Mouse (Mus musculus) brown adipose tissue, adult 24 weeks (tissue): ENCODE results near the gene Ndel1. TPM values are rescaled to one million over a fixed set of nuclear protein-coding genes. Genes with fewer than 3 reads are reported as not detected.
A peak's percentile ranks its signal among the peaks of the same experiment; 100 is the strongest.

Source experiments
- H3K27ac ChIP-seq: fragments of 200-500 bp; replicated peaks from 2 replicates; pipeline ENCODE4 v1.5.1; 2012; ENCODE audit warnings: low read depth, mild to moderate bottlenecking, low read length
- H3K4me1 ChIP-seq: fragments of 200-500 bp; 2 replicates; pipeline ENCODE4 v1.6.1; 2012; ENCODE audit warnings: low read length, mixed read lengths; ENCODE audit not compliant: control insufficient read depth, insufficient read depth, insufficient read length
- H3K4me3 ChIP-seq: fragments of 200-500 bp; 2 replicates; pipeline ENCODE4 v1.5.1; 2012; ENCODE audit warnings: low read depth, mild to moderate bottlenecking, low read length, moderate library complexity; ENCODE audit not compliant: insufficient read depth
- polyA plus RNA-seq: library from polyadenylated mRNA; stranded (reverse); fragments of >200 nt; gene quantifications from 2 replicates; pipeline ENCODE4 v1.2.4, GENCODE M21; 2012; ENCODE audit not compliant: missing spikeins, insufficient read depth, insufficient read length

Gene Ndel1
- 48.4 and 48.9 TPM in 2 replicates for polyA plus RNA-seq

DNA sequence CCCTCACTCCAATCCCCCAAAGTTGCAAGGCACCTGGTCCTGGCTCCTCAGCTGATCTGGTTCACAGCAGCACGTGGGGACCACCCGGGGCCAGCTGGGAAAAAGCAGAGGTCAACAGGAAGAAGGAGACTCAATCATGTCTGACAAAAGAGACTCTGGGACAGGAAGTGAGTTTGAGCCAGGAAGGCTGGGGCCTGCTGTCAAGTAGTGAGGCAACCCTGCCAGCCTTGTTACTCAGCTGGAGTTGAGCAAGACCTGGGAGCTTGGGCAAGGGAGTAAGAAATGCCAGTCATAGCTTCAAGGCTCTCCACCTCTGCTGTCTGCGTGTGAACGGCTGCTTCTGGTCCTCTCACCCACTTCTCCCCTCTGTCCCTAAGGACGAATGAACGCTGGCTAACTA is at the start of gene Ndel1:
Ndel1 (minus strand) TSS at position 111 of the 400 bp plus-strand sequence.
- H3K27ac ChIP-seq = peak within 1 kb of the TSS; percentile 92
- peaks cover 19% of the 10 kb centered on the region for H3K4me1 ChIP-seq
- H3K4me3 ChIP-seq = peak within 1 kb of the TSS; percentile 34

DNA sequence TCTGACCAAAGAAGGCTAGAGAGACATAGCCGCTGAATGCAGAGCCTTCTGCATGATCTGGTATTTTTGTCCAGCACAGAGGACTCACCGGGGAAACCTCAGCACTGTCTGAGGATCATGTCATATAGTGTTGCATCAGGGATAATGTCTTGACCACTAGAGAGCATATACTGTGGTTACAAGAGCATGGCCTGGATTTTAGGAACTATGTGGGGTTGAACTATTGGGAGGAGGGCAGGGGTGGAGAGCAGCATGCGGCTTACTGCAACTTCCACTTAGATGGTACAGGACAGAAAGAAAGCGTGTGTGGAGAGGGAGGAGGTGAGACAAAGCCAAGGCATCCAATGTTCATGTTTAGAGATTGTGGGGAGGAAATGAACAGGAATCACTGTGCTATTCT is 42.9 kb upstream of the Ndel1 start:
- no peak overlapping the region for H3K27ac ChIP-seq
- H3K4me3 ChIP-seq = no peak overlapping the region
- peaks cover 3% of the 10 kb centered on the region for H3K4me1 ChIP-seq

DNA sequence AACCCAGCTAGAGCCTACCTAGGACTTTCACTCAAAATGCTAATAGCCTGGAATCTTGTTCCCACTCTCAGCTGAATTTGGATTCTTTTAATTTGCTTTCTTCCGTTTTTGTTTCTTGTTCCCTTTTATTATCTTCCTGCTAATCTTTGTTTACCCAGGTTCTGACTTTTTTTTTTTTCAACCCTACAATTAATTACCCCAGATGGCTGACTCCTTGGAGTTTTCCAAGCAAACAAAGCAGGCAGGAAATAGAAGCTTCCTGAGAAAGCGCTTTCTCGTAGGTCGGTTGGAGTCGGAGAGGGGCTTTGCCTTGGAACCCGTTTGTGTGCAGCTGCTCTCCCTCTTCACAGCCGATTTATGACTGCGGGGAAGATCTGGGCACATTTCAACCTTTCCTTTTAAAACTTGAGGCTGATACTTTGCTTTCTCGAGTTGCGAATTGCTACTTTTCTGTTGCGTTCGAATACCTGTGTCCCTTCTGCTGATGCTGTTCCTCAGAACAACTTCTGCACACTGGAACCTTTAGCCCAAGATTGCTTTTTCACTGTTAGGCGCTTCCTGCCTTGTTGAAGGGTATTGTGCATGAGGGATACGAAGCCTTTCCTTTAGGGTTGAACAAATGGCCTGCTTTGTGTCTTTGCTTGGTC is 40.0 kb upstream of the Ndel1 start:
- H3K4me1 ChIP-seq = peaks cover 19% of the 10 kb centered on the region
- peak overlapping the region; percentile 27; the same call in 1 of the 2 replicates for H3K4me3 ChIP-seq
- peak overlapping the region; percentile 76 for H3K27ac ChIP-seq

DNA sequence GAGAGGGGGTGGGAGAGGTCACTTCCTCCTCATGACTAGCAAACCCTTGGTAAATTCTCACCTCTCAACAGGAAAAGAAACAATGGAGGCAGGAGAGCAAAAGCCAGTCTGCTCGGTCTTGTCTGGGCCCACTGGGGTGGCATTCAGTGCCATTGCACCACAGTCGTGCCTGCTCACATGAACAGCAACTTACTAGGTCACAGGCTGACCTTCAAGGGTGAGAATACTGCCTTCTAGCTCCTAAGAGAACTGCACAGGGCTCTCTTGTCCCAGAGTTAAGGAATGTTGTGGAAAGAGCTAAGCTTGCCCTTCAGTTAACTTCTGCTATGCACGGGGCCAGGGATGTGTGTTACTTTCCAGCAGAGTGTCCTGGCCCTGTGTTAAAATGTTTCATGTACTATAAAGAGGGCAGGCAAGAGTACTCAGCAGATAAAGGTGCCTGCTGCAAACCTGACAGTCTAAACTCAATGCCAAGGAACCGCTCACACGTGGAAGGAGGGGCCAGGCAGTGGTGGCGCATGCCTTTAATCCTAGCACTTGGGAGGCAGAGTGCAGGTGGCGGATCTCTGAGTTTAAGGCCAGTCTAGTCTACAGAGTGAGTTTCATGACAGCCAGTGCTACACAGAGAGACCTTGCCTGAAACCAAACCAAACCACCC is 37.3 kb upstream of the Ndel1 start:
- Histone ChIP-seq H3K4me3 (no peak overlapping the region), H3K27ac (peak overlapping the region; percentile 86), H3K4me1 (peaks cover 23% of the 10 kb centered on the region)

DNA sequence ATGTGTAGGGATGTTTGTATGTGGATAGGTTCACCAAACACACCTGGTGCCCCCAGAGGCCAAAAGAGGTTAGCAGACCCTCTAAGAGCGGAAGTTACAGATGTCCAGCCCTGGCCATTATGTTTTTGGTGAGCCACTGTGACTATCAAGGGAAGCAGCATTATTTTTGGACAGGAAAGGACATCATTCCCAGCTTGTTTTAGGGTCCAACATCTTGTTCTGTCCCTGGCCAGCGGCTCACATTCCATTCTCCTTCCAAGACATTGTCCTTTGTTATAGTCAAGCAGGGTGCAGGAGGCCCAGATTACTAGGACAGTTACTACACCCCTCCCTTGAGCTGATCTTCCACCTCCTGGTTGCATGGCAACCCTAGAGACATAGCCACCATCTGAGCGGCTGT is 35.6 kb upstream of the Ndel1 start:
- H3K27ac ChIP-seq = peak overlapping the region; percentile 77
- peaks cover 23% of the 10 kb centered on the region for H3K4me1 ChIP-seq
- H3K4me3 ChIP-seq = no peak overlapping the region

DNA sequence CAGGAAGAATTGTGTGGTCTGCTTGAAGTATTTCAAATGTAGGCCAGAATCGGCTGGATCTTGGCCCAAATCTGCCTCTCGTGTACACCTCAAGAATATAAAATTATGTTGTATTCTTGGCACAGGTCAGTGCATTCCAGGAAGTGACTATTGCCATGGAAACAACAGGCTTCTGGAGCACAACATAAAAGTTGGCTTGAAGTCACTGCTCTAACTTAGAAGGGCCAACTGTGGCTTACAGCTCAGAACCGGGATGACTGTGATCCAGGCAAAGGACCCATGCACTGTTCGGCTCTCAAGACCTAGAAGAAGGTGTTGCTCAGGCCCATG is 34.8 kb upstream of the Ndel1 start:
- peak overlapping the region; percentile 77 for H3K27ac ChIP-seq
- H3K4me1 ChIP-seq = peaks cover 23% of the 10 kb centered on the region
- H3K4me3 ChIP-seq = no peak overlapping the region

DNA sequence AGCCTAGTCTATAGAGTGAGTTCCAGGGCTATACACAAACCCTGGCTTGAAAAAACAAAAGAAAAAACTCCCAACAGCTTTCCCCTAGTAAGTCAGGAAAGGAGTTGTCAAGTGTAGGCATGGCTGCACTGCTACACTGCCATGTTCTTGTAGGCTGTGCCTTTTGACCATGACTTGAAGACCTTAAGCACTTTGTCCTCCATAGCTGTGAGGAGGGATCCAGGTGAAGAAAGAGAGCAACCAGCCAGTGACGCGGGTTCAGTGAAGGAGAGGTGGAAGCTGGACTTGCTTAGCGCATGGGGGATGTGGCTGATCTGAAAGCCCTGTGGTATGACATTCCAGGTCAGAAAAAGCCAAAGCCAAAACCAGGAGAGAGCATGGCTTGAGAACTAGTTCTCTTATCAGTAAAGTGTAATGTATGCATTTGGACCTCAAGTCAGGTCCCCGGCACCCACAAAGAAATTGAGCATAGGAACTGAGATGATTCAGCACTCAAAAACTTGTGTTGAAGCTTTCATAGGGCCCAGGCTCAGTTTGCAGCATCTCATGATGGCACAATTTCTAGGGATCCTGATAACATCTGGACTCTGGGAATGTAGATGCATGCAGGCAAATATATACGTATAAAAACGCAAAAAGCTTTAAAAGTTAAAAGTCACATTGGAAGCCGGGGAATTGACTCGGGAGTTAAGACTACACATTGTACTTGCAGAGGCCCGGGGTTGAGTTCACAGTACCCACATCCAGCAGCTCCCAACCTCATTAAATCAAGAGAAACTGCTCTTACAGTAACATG is 34.2 kb upstream of the Ndel1 start:
- Histone ChIP-seq H3K27ac (peak overlapping the region; percentile 40; the same call in 1 of the 2 replicates), H3K4me1 (peaks cover 20% of the 10 kb centered on the region; the same call in 1 of the 2 replicates), H3K4me3 (no peak overlapping the region)

DNA sequence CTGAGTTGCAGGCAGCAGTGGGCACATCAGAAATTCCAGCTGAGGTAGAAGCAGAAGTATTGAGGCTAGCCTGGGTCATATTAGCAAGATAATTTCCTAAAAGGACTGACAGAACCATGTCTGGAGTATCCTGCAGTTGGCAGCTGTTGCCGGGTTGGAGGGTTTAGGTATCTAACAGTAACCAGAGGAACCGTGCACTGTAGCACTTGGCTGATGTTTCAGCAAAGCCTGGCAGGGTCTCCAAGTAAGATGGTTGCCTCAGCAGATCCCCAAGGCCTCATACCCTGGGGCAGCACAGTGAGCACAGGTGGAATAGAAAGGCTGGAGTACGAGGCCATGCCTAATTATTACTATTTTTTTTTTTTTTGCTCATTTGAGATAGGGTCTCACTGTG is 33.5 kb upstream of the Ndel1 start:
- Histone ChIP-seq H3K4me3 (no peak overlapping the region), H3K27ac (no peak overlapping the region), H3K4me1 (peaks cover 20% of the 10 kb centered on the region; the same call in 1 of the 2 replicates)

DNA sequence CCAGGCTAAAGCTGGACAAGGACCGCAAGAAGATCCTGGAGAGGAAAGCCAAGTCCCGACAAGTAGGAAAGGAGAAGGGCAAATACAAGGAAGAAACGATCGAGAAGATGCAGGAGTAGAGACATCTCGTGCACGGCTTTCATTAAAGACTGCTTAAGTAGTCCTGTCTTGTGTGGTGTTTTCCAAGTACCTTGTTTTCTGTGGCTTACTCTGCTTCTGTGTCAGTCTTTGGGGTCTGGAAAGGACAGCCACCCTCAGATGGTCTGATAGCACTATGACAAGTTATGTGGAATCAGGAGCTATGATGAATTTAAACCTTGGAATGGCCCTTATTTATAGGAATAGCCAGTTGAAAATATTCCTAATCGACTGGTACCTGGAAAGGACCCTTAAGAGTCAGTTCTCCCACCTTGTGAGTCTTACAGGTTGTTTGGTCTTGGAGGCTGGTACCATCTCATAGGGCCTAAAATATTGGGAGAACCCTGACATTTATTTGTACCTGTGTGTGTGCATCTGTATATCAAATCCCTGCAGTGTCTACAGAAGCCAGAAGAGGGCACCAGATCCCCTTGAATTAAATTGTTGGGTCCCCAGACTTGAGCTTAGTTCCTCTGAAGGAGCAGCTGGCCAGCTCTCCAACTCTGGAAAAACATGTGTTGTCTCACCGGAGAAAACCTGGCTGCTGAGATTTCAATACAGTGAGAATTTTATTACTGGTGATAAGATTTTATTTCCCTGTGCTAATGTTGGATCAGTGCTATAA is 32.9 kb upstream of the Ndel1 start:
- H3K4me1 ChIP-seq = peaks cover 20% of the 10 kb centered on the region; the same call in 1 of the 2 replicates
- H3K4me3 ChIP-seq = no peak overlapping the region
- no peak overlapping the region for H3K27ac ChIP-seq

DNA sequence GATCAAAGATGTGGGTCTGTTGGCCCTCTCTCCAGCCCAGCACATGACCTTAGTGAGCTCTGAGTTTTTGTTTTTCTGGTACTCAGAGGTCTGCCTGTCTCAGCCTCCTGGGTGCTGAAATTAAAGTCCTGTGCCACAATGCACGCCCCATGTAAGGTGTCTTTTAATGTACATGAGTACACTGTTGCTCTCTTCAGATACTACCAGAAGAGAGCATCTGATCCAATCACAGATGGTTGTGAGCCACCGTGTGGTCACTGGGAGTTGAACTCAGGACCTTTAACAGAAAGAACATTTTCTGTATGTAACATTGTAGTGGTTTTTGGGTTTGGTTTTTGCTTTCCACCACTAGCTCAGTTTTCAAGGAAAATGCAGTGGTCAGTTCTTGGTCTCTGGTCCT is 32.1 kb upstream of the Ndel1 start:
- Histone ChIP-seq H3K27ac (no peak overlapping the region), H3K4me3 (no peak overlapping the region), H3K4me1 (peaks cover 15% of the 10 kb centered on the region; the same call in 1 of the 2 replicates)

DNA sequence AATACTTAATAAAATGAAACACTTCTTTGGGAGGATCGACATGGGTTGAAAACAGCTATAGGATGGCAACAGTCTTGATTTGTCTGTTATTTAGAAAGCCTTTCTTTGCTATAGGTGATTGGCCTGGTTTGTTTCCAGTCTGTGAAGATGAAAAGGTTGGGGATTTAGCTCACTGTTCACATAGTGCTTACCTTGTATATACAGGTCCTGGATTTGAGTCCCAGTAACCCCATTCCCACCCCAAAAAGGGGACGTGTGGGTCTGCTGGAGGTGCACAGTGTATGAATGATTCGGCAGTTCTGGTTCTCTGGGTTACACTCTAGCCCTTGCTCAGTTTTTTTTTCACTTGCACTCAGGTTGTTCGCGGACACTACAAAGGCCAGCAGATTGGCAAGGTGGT is 31.2 kb upstream of the Ndel1 start:
- Histone ChIP-seq H3K27ac (no peak overlapping the region), H3K4me1 (peaks cover 10% of the 10 kb centered on the region; the same call in 1 of the 2 replicates), H3K4me3 (peak overlapping the region; percentile 95)

DNA sequence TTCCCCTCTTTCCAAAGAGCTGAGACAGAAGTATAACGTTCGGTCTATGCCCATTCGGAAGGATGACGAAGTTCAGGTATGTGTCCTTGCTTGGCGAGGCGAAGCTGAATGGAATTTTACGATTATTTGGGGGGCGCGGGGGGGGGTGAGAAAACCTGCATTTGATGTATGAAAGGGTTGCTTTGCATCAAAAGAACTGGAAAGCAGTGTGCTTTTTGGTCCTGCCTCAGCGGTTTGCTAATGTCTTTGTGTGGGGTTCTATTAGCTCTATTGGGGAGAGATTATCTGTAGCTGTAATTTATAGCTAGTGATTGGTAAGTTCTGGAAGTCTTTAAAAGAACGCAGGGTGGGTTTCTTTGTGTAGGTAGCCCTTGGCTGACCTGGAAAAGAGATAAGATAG is 30.7 kb upstream of the Ndel1 start:
- peaks cover 7% of the 10 kb centered on the region; the same call in 1 of the 2 replicates for H3K4me1 ChIP-seq
- no peak overlapping the region for H3K27ac ChIP-seq
- peak overlapping the region; percentile 95 for H3K4me3 ChIP-seq

DNA sequence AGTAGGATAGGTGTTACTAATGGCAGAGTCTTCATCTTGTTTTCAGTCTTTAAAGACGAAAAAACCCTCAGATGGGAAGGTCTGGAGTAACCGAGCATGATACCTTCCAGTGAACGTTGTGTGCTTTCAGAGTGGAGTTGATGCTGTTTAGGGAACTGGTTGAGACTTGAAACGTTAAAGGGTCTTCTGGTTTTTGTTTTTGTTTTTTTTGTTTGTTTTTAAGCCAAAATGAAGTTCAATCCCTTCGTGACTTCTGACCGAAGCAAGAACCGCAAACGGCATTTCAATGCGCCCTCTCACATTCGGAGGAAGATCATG is 30.3 kb upstream of the Ndel1 start:
- Histone ChIP-seq H3K4me1 (peaks cover 6% of the 10 kb centered on the region; the same call in 1 of the 2 replicates), H3K4me3 (peak overlapping the region; percentile 95), H3K27ac (peak overlapping the region; percentile 61)

DNA sequence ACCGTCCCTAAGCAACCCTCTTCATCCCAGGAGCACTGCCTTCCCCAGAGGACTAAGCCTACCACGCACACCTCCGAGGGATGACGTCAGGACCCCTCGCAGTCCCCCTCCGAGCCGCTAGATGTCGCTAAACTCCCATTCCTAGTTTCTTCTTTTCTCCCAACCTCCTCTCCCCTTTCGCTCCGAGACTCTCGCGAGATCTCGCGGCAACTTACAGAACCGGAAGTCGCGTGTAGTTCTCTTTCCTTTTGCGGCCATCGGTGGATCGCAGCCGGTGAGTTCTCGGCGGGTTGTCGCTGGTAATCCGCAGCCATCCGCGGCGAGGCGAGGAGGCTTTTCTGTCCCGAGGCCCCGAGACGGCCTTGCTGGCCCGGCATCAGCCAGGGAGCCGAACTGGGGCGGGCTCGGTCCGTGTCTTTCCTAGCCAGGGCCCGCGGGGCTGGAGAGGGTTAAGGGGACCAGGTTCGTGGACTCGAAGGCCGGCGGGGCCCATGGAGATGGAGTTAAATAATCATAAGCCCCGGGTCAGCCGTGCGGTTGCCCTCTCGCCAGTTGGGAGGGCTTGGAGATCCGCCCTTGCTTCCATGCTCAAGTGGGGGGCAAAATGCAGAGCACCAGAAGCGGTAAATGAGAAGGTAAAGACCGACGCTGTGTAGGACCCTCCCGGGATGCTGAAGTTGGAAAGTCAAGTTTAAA is 29.8 kb upstream of the Ndel1 start, which contains the start of gene Rpl26:
Rpl26 (plus strand) TSS at position 233 of the 696 bp plus-strand sequence.
- Histone ChIP-seq H3K27ac (peak within 1 kb of the TSS; percentile 61), H3K4me3 (peak within 1 kb of the TSS; percentile 95)

More for the DNA sequence above, 29.8 kb upstream of the Ndel1 start, which contains the start of gene Rpl26:
- H3K4me1 ChIP-seq = 0 out of 2 replicates have a peak, but pooled peaks cover 2% of the 10 kb centered on the region
